Mouse (Mus musculus) induced T-regulatory cell, adult 2 months (primary cell): Measurements from ENCODE around the gene R3hdml.

Source experiments
- DNase-seq: peaks from one replicate; pipeline ENCODE4 v3.0.0-alpha.2; 2012; ENCODE audit warnings: low read depth

R3hdml gene

GRCm38 (mm10) chr2:163540231-163541117, 48.4 kb downstream of the R3hdml start:
- no peak for DNase-seq

DNA sequence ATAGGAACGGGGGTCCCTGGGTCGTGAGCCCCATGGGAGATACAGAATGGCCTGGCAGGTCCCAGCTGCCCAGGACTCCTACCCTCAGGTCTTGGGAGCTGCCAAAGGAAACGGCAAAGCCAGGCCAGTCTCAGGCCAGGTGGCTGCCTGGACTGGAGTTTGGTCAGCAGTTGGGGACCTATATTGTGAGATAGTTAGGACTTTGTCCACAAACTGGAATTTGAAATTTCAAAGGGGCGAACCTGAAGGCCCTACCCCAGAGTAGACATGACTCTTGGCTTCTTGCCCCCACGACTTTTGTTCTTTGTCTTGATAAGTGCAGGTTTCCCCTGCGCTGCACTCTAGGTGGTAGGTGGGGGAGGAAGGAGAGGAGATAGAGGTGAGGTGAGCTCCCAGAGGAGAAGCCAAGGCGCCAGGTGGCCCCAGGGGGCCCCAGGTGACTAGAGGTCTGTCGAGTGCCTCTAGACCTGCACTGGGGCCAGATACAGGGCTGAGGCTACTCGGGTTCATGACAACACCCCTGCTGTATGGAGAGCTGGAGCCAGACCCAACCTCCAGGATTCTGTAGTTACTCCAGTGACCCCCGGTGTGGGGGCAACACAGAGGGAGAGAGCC, 49.6 kb downstream of the R3hdml start:
- no peak for DNase-seq

GRCm38 (mm10) chr2:163542674-163543073, 50.6 kb downstream of the R3hdml start:
- DNase-seq = no peak

DNA sequence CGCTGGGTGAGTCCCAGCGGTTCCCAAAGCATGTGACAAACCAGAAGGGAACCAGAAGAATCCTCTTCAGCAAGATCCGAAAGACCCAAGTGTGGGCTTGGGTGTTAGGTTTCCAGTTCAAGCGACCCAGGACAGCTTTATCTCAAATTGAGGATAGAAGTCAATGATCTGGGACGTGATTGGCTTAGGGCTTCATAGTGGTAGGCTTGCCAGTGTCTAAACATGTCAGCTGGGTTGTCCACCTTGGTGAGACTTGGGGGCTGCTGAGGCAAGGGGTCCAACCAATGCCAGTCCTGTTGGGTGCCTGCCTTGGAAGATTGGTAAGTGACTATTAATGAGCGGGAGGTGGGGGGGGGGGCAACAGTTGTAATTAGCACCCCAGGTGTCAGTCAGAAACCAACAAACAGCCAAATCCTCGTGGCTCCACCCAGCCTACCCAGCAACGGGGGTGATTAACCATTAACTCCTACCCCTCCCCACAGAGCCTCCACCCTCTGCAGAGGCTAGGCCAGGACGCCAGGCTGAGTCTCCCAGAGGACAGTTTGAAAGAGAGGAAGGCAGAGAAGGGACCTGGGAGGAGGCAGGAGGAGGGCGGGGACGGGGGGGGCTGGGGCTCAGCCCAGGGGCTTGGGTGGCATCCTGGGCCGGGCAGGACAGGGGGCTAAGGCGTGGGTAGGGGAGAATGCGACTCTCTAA, 54.7 kb downstream of the R3hdml start:
- DNase-seq = no peak

- no peak for DNase-seq
Observed at GRCm38 (mm10) chr2:163548822-163549221, 56.7 kb downstream of the R3hdml start.

GRCm38 (mm10) chr2:163549786-163550185, 57.7 kb downstream of the R3hdml start:
- DNase-seq = no peak
